Mouse (Mus musculus): Measurements from ENCODE around the gene Clcn3. TPM values are rescaled to one million over a fixed set of nuclear protein-coding genes. Genes with fewer than 3 reads are reported as not detected.

Gene Clcn3
- polyA plus RNA-seq, 1 experiment from 2014 or later: 48.7 TPM

DNA sequence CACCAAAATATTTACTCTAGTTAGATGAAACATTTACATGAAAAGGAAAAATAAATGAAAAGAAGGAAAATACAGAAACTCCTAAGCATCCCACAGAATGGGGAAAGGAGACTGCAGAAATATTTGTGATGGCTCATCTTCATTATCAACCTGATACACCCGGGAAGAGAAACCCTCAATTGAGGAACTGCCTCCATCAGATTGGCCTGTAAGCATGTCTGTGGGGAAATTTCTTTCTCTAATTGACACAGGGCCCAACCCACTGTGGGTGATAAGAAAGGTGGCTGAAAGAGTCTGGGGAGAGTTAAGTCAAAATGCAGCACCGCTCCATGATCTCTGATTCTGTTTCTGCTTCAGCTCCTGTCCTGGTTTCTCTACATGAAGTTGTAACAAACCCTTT is 9.7 kb downstream of the Clcn3 start:
- H3K4me3 ChIP-seq: no peak overlapping the region
- WGBS: 91% methylated on average over 2 of the region's 2 CpGs
- no peak for ATAC-seq
- H3K9me3 ChIP-seq (replicated peaks): no peaks in the 10 kb centered on the region
- H3K9ac ChIP-seq: no peak overlapping the region
- H3K4me2 ChIP-seq: no peak overlapping the region
- no peaks in the 10 kb centered on the region for H3K27me3 ChIP-seq
- no peak overlapping the region for H3K27ac ChIP-seq
- H3K36me3 ChIP-seq (ENCODE audit: poor library complexity, severe bottlenecking): no peaks in the 10 kb centered on the region
- H3K4me1 ChIP-seq: peaks cover 13% of the 10 kb centered on the region

DNA sequence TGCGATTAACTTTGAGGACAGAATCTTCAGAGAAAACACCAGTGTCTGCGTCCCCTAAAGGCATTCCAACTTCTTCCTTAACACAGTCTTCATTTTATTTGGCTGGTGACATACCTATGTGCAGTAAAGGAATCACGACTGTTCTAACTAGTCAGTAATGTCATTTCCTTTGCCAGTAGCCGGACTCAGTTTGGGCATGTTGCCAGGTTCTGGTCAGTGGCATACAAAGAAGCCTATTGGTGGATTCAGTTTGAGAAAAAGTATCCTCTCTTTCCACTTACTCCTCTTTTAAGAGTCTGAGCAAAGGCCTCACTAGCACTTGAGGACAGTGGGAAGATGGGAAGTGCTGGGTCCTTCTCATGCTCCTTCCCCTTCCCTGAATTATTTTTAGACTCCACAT is 11.3 kb downstream of the Clcn3 start:
- Histone ChIP-seq H3K4me3 (no peak overlapping the region), H3K36me3 (ENCODE audit: poor library complexity, severe bottlenecking) (no peaks in the 10 kb centered on the region), H3K4me1 (peaks cover 13% of the 10 kb centered on the region), H3K4me2 (no peak overlapping the region), H3K27me3 (no peaks in the 10 kb centered on the region), H3K27ac (no peak overlapping the region), H3K9ac (no peak overlapping the region), H3K9me3 (replicated peaks) (no peaks in the 10 kb centered on the region)
- ATAC-seq: no peak
- WGBS: 60% methylated on average over 4 of the region's 4 CpGs

DNA sequence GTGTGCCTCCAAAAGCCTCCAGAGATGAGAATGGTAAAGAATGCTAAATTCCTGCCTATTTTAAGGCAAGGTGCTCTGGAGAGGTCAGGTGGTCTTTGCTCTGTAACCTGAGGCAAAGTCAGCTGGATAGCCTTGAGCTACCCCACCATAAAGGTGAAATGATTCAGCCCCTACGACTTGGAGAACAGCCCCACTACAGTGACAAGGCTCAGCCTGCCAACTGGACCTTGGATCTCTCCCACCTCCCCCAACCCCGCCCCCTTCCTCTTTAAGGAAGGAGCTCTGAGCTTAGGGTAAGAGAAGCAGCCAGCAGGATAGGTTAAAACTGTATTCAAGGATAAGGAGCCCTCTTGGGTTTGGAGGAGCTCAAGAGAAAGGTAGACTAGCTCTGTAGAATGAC is 14.0 kb downstream of the Clcn3 start:
- WGBS: 54% methylated on average over 2 of the region's 2 CpGs

DNA sequence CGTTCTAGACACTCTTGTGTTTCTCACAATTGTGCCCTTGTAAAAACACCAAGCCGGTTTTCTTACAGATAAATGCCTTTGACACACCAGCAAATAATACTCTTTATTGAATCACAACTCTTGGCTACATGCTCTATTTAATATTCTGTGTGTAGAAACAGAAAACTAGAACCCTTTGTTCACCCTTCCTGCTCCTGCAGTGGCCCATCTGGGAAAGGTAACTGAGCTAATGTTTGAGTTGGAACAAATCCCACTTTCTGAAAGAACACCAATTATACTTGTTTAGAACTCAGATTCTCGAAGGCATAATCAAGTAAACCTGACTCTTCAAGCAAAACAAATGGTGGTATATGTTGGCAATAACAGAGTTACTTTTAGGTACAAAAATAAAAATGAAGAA is 17.4 kb downstream of the Clcn3 start:
- peaks cover 8% of the 10 kb centered on the region; the same call in 1 of the 2 replicates for H3K4me1 ChIP-seq
- no peak for ATAC-seq
- H3K9ac ChIP-seq: no peak overlapping the region
- no peaks in the 10 kb centered on the region for H3K36me3 ChIP-seq (ENCODE audit: poor library complexity, severe bottlenecking)
- WGBS: 48% methylated on average over 3 of the region's 3 CpGs
- no peak overlapping the region for H3K27ac ChIP-seq
- no peak overlapping the region for H3K4me3 ChIP-seq
- H3K27me3 ChIP-seq: no peaks in the 10 kb centered on the region
- H3K4me2 ChIP-seq: no peak overlapping the region
- H3K9me3 ChIP-seq (replicated peaks): no peaks in the 10 kb centered on the region

More for the DNA sequence above, 14.0 kb downstream of the Clcn3 start:
- Histone ChIP-seq H3K27ac (no peak overlapping the region), H3K4me1 (peaks cover 14% of the 10 kb centered on the region), H3K36me3 (ENCODE audit: poor library complexity, severe bottlenecking) (no peaks in the 10 kb centered on the region), H3K9ac (no peak overlapping the region), H3K27me3 (no peaks in the 10 kb centered on the region), H3K4me2 (no peak overlapping the region), H3K9me3 (replicated peaks) (no peaks in the 10 kb centered on the region), H3K4me3 (no peak overlapping the region)
- ATAC-seq: no peak

DNA sequence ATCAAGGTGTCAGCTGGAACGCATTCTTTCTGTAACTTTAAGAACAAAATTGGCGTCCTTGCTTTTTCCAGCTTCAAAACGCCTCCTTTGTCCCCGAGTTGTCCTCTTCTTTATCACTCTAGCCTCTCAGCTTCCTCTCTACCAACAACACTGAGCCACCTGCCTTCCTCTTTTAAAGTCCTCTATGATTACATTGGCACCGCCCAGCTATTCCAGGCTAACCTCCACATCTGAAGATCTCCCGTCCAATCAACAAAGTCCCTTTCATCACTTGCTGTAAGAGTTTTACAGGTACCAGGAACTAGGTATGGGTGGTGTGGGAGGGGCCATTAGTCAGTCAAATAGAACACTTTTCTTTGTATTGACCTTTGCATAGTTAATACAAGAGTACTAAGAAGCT is 17.8 kb downstream of the Clcn3 start:
- no peaks in the 10 kb centered on the region for H3K36me3 ChIP-seq (ENCODE audit: poor library complexity, severe bottlenecking)
- no peaks in the 10 kb centered on the region for H3K27me3 ChIP-seq
- 67% methylated on average over 6 of the region's 6 CpGs for WGBS
- H3K4me3 ChIP-seq: no peak overlapping the region
- peaks cover 8% of the 10 kb centered on the region; the same call in 1 of the 2 replicates for H3K4me1 ChIP-seq
- ATAC-seq: no peak
- H3K4me2 ChIP-seq: no peak overlapping the region
- H3K9ac ChIP-seq: no peak overlapping the region
- no peak overlapping the region for H3K27ac ChIP-seq
- H3K9me3 ChIP-seq (replicated peaks): no peaks in the 10 kb centered on the region

DNA sequence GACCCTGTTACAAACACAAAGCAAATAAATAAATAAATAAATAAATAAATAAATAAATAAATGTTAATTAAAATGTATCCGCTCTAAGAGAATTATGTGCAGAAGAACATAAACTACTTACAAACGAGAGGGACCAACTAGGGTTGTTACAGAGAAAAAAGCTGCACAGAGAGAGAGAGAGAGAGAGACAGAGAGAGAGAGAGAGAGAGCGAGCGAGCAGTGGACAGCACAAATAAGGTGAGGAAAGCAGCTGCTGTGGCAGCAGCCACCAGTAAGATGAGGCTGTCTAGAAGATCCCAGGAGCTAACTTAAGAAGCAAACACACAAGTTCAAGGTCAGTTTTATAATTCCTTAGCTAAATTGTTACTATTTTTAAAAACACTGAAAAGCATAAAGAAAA is 18.6 kb downstream of the Clcn3 start:
- WGBS: 65% methylated on average over 4 of the region's 4 CpGs
- no peak overlapping the region for H3K4me3 ChIP-seq
- no peak overlapping the region for H3K4me2 ChIP-seq
- no peak overlapping the region for H3K27ac ChIP-seq
- no peak overlapping the region for H3K9ac ChIP-seq
- no peaks in the 10 kb centered on the region for H3K27me3 ChIP-seq
- no peaks in the 10 kb centered on the region for H3K9me3 ChIP-seq (replicated peaks)
- H3K36me3 ChIP-seq (ENCODE audit: poor library complexity, severe bottlenecking): no peaks in the 10 kb centered on the region
- peaks cover 8% of the 10 kb centered on the region; the same call in 1 of the 2 replicates for H3K4me1 ChIP-seq
- no peak for ATAC-seq

DNA sequence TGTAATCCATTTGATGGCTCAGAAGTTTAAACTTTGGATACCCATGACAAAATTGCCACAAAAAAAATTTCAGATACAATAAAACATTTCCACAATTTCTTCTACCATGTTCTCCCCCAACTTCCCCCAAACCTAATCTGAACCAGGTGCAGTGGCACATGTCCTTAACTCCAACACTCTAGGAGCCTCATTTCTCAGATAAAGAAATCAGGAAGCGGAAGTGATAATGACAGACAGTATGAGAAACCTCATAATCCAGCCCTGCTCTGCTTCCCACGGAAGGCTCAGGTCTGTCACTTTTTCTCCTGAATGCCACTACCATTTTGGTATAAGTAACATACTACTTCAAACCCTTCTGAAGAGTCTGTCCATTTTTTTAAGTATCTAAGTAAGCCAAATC is 19.2 kb downstream of the Clcn3 start:
- no peaks in the 10 kb centered on the region for H3K36me3 ChIP-seq (ENCODE audit: poor library complexity, severe bottlenecking)
- H3K9ac ChIP-seq: no peak overlapping the region
- ATAC-seq: no peak
- peaks cover 8% of the 10 kb centered on the region; the same call in 1 of the 2 replicates for H3K4me1 ChIP-seq
- H3K4me2 ChIP-seq: no peak overlapping the region
- 49% methylated on average over 2 of the region's 2 CpGs for WGBS
- H3K9me3 ChIP-seq (replicated peaks): no peaks in the 10 kb centered on the region
- H3K27ac ChIP-seq: no peak overlapping the region
- H3K4me3 ChIP-seq: no peak overlapping the region
- no peaks in the 10 kb centered on the region for H3K27me3 ChIP-seq

DNA sequence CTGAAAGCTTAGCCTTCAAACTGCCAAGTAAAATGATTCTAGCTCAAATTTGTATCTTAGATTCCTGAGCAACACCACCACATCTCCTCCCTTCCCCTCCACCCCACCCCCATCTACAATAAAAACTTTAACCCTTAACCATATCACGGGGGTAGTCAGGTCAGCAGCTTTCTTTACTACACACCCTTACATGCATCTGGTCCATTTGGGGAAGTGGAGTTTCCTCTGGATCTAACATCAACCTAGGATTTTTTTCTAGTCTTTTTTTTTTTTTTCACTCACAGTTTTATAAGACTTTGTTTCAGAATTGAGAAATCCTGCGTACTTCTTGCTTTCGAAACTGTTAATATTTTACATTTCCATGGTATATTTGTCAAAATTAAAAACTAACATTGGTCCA is 20.3 kb downstream of the Clcn3 start:
- Histone ChIP-seq H3K36me3 (ENCODE audit: poor library complexity, severe bottlenecking) (no peaks in the 10 kb centered on the region), H3K9ac (no peak overlapping the region), H3K4me3 (no peak overlapping the region), H3K27ac (no peak overlapping the region), H3K27me3 (no peaks in the 10 kb centered on the region), H3K9me3 (replicated peaks) (no peaks in the 10 kb centered on the region), H3K4me2 (no peak overlapping the region), H3K4me1 (peaks cover 8% of the 10 kb centered on the region; the same call in 1 of the 2 replicates)
- WGBS: 91% methylated on average over 3 of the region's 3 CpGs
- ATAC-seq: no peak

DNA sequence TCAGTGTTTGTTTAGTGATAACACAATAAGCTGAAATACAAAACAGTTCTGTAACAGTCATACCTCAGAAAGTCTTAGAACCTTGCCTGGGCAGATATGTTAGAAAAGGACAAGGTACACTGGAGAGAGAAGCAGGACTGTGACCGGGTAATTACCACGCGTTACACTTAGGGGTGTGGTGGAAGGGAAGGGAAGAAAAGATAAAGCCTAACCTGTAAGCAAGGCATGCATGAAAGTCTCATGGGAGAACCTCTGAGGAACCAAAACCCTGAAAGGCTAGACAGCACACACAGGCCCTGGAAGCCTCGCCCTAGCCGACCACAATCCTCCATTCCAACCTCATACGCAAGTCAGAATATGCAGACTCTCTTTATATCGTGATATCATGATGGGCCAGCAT is 26.3 kb downstream of the Clcn3 start:
- WGBS: 91% methylated on average over 7 of the region's 7 CpGs
- H3K27ac ChIP-seq: no peak overlapping the region
- no peaks in the 10 kb centered on the region for H3K9me3 ChIP-seq (replicated peaks)
- H3K36me3 ChIP-seq (ENCODE audit: poor library complexity, severe bottlenecking): no peaks in the 10 kb centered on the region
- no peak for ATAC-seq
- H3K9ac ChIP-seq: no peak overlapping the region
- H3K4me1 ChIP-seq: peaks cover 9% of the 10 kb centered on the region
- no peak overlapping the region for H3K4me3 ChIP-seq
- H3K27me3 ChIP-seq: no peaks in the 10 kb centered on the region
- H3K4me2 ChIP-seq: no peak overlapping the region

DNA sequence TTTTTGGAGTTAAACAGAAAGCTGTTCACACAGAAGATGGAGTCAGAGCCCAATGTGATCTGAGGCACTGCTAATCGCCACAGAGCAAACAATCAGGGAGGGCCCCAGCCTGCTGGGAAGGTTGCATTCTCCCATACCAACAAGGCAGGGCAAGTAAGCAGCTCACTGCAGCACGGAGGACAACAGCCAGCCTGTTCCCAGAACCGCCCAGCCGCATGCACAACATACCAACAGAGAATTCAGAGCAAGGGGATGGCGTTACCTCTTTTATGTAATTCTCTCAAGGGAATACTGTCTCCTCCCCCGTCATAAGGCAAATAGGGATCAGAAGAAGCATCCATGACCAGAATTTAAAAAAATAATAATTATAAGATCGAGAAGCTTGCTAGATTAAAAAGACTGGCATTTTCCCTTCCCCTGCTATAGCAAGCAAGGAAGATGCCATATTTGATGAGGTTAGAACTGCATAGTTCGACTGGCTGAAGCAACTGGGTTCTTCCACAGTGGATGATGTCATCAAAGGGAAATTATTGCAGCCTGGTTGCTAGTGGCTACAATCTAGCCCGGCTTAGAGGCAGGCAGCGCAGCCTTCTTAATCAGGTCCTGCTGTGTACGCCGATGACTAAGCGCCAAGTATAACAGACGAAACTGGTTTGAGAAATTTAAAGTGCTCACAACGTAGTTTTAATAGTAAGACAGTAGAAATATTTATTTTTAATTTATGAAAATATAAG is 28.7 kb downstream of the Clcn3 start:
- Histone ChIP-seq H3K36me3 (ENCODE audit: poor library complexity, severe bottlenecking) (no peaks in the 10 kb centered on the region), H3K4me1 (peaks cover 23% of the 10 kb centered on the region), H3K27me3 (no peaks in the 10 kb centered on the region), H3K4me3 (peak overlapping the region; percentile 49), H3K27ac (peak overlapping the region; percentile 97), H3K4me2 (peak overlapping the region; percentile 61), H3K9ac (peak overlapping the region; percentile 76), H3K9me3 (replicated peaks) (no peaks in the 10 kb centered on the region)
- ATAC-seq: peak; percentile 98
- whole genome bisulfite sequencing: under 1% methylated on average over 15 of the region's 15 CpGs

DNA sequence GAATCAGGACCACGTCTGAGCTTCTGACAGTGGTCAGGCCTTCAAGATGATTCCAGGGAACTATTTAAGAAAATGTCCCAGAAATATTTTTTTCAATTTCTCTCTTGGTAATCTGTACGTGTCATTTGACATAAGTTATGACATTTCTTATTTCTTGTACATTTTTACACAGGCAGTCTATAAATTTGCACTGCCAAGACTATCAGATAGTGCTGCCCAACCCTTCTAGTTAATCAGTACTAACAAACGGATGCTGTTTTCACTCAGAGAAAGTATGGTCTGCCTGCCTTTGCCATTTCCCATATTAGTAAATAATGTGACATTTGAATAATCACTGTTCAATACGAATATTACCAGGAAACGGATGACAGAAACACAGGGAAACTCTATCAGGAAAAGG is 30.3 kb downstream of the Clcn3 start:
- H3K4me2 ChIP-seq: peak overlapping the region; percentile 36
- peak overlapping the region; percentile 3; the same call in 1 of the 2 replicates for H3K9ac ChIP-seq
- ATAC-seq: no peak
- H3K4me3 ChIP-seq: no peak overlapping the region
- H3K27me3 ChIP-seq: no peaks in the 10 kb centered on the region
- WGBS: 33% methylated on average over 5 of the region's 5 CpGs
- H3K9me3 ChIP-seq (replicated peaks): no peaks in the 10 kb centered on the region
- H3K4me1 ChIP-seq: peaks cover 23% of the 10 kb centered on the region
- no peak overlapping the region for H3K27ac ChIP-seq
- H3K36me3 ChIP-seq (ENCODE audit: poor library complexity, severe bottlenecking): no peaks in the 10 kb centered on the region

DNA sequence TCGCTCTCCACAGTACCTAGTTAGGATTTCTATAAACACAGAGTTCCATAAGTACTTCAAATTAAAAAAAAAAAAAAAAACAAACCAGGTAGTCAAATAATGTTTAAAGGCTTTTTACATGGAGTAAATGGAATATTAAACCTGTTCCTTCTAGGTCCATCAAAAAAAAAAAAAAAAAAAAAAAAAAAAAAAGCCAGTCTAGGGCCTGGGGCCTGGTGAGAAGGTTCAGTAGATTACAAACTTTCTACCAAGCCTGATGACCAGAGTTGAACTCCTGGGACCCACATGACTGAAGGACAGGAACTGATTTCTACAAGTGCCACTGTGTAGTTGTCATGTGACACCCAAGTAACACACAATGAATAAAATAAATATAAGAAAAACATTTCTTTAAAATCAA is 31.3 kb downstream of the Clcn3 start:
- H3K9me3 ChIP-seq (replicated peaks): no peaks in the 10 kb centered on the region
- 83% methylated on average over 1 of the region's 1 CpGs for WGBS
- H3K27me3 ChIP-seq: no peaks in the 10 kb centered on the region
- H3K4me2 ChIP-seq: no peak overlapping the region
- no peak overlapping the region for H3K27ac ChIP-seq
- no peak overlapping the region for H3K4me3 ChIP-seq
- peaks cover 23% of the 10 kb centered on the region for H3K4me1 ChIP-seq
- no peak for ATAC-seq
- H3K9ac ChIP-seq: no peak overlapping the region
- no peaks in the 10 kb centered on the region for H3K36me3 ChIP-seq (ENCODE audit: poor library complexity, severe bottlenecking)

DNA sequence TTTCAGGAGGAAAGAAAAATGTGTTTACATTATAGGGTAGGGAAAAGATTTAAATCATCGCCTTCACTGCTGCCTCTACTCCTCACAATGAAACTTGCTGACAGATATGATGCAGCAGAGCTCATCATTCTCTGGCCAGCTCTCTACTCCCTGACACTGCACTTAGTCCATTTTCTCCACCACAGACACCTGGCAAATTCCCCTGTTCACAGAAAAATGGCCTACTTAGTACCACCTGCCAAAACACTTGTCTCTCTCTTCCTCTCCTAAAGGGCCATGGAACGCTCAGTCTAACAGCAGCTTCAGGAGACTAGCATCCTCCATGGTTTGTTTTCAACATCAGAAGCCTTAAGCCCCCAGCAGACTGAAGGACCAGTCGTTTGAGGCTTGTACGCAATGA is 31.8 kb downstream of the Clcn3 start:
- Histone ChIP-seq H3K27me3 (no peaks in the 10 kb centered on the region), H3K9me3 (replicated peaks) (no peaks in the 10 kb centered on the region), H3K36me3 (ENCODE audit: poor library complexity, severe bottlenecking) (no peaks in the 10 kb centered on the region), H3K4me3 (no peak overlapping the region), H3K4me1 (peaks cover 23% of the 10 kb centered on the region), H3K9ac (no peak overlapping the region), H3K4me2 (no peak overlapping the region), H3K27ac (no peak overlapping the region)
- no peak for ATAC-seq
- 47% methylated on average over 4 of the region's 4 CpGs for WGBS
